Mouse (Mus musculus) neural tube, embryonic 11.5 days (tissue): ENCODE measurements around the gene Lpin3. TPM values are rescaled to one million over a fixed set of nuclear protein-coding genes. Genes with fewer than 3 reads are reported as not detected.

Experiments
- ATAC-seq: fragments of 200-750 bp; cut with Nextera tagmentation; 2 replicates; pipeline ENCODE4 v1.8.0; 2017; ENCODE audit warnings: moderate number of reproducible peaks, mild to moderate bottlenecking, moderate TSS enrichment, moderate library complexity; ENCODE audit not compliant: insufficient read depth, low FRiP score, low TSS enrichment
- DNase-seq: peaks from one replicate; pipeline ENCODE4 v3.0.0-alpha.2; 2015; ENCODE audit warnings: low spot score
- H3K27ac ChIP-seq: fragments of 300-500 bp; sonication (generic); 2 replicates; pipeline ENCODE4 v1.5.1; 2014; ENCODE audit warnings: low read depth, mild to moderate bottlenecking, low read length
- H3K27me3 ChIP-seq: fragments of 300-500 bp; sonication (generic); 2 replicates; pipeline ENCODE4 v1.6.1; 2014; ENCODE audit warnings: mild to moderate bottlenecking, low read length, mixed read lengths; ENCODE audit not compliant: control insufficient read depth, insufficient read depth
- H3K36me3 ChIP-seq: fragments of 300-500 bp; sonication (generic); 2 replicates; pipeline ENCODE4 v1.6.1; 2014; ENCODE audit warnings: mild to moderate bottlenecking, low read length, moderate library complexity, mixed read lengths; ENCODE audit not compliant: control insufficient read depth, insufficient read depth
- H3K4me1 ChIP-seq: fragments of 300-500 bp; sonication (generic); 2 replicates; pipeline ENCODE4 v1.6.1; 2014; ENCODE audit warnings: low read length, mixed read lengths; ENCODE audit not compliant: control insufficient read depth, insufficient read depth
- H3K4me2 ChIP-seq: fragments of 300-500 bp; sonication (generic); 2 replicates; pipeline ENCODE4 v1.6.1; 2014; ENCODE audit warnings: low read depth, mild to moderate bottlenecking, moderate library complexity
- H3K4me3 ChIP-seq: fragments of 300-500 bp; sonication (generic); 2 replicates; pipeline ENCODE4 v1.5.1; 2014; ENCODE audit warnings: low read depth, low read length
- H3K9ac ChIP-seq: fragments of 300-500 bp; sonication (generic); 2 replicates; pipeline ENCODE4 v1.6.1; 2014; ENCODE audit warnings: mild to moderate bottlenecking, low read length
- H3K9me3 ChIP-seq: fragments of 300-500 bp; sonication (generic); 2 replicates; pipeline ENCODE4 v1.6.1; 2016; ENCODE audit warnings: low read length; ENCODE audit not compliant: control insufficient read depth
- WGBS: fragments of 180-500 bp; shearing (Covaris S2); extraction: QIAGEN DNeasy Blood & Tissue Kit; methylation state at CpG from one replicate; pipeline ENCODE4 v1.1.7; 2014; 5-methylcytosine and 5-hydroxymethylcytosine counted together
- polyA plus RNA-seq: library from polyadenylated mRNA; unstranded; fragments of >200 nt; fragmentation: Nextera tagmentation; extraction: Ambion mirVana; gene quantifications from 2 replicates; pipeline ENCODE4 v1.2.1, GENCODE M21; 2014

The Lpin3 gene
- polyA plus RNA-seq, 1 experiment from 2014 or later: 0.29 TPM

DNA sequence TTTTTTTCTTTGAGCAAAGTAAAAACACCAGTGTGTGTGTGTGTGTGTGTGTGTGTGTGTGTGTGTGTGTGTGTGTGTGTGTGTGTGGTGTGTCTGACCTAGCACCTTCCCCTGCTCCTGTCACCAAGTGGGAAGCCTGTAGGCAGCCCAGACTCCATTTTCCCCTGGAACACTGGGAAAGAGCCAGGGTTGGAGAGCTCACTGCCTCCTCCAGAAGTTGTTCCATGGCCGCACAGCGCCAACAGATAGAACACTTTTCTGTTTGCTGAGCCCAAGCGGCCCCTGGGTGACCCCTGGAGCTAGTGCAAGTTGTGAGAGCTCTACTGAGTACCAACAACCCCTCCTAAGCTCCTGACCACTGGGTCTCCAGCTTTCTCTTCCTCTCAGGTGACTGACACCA lies 52.5 kb downstream of the Lpin3 start:
- Histone ChIP-seq H3K9me3 (no peaks in the 10 kb centered on the region), H3K4me3 (no peak overlapping the region), H3K27ac (no peak overlapping the region), H3K4me1 (no peaks in the 10 kb centered on the region), H3K9ac (no peak overlapping the region), H3K27me3 (no peaks in the 10 kb centered on the region), H3K4me2 (no peak overlapping the region), H3K36me3 (no peaks in the 10 kb centered on the region)
- ATAC-seq (no peak), DNase-seq (no peak)
- 75% methylated on average over 3 of the region's 3 CpGs for WGBS

DNA sequence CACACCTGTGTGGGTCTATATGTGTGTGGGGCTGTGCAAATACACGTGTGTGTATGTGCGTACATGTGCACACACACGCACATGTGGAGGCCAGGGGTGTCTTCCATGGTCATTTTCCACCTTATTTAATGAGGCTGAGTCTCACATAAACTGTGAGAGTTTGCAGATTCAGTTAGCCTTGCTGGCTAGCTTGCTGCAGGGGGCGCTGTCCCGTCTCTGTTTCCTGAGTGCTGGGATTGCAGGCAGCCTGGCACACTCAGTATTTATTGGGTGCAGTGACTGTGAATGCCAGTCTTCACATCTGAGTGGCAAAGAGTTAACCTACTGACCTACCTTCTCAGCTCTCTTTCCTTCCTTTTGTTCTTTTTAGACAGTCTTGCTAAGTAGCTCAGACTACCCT lies 53.4 kb downstream of the Lpin3 start:
- Histone ChIP-seq H3K27me3 (no peaks in the 10 kb centered on the region), H3K4me1 (no peaks in the 10 kb centered on the region), H3K4me2 (no peak overlapping the region), H3K9me3 (no peaks in the 10 kb centered on the region), H3K36me3 (no peaks in the 10 kb centered on the region), H3K4me3 (no peak overlapping the region), H3K27ac (no peak overlapping the region), H3K9ac (no peak overlapping the region)
- ATAC-seq (no peak), DNase-seq (no peak)
- WGBS: 66% methylated on average over 5 of the region's 5 CpGs

GRCm38 (mm10) chr2:160934451-160934850 lies 54.0 kb downstream of the Lpin3 start:
- Histone ChIP-seq H3K27ac (no peak overlapping the region), H3K4me1 (no peaks in the 10 kb centered on the region), H3K9ac (no peak overlapping the region), H3K27me3 (no peaks in the 10 kb centered on the region), H3K36me3 (no peaks in the 10 kb centered on the region), H3K4me3 (no peak overlapping the region), H3K9me3 (no peaks in the 10 kb centered on the region), H3K4me2 (no peak overlapping the region)
- DNase-seq: no peak
- no peak for ATAC-seq
- whole genome bisulfite sequencing: 84% methylated on average over 4 of the region's 4 CpGs

GRCm38 (mm10) chr2:160940930-160941709 lies 60.6 kb downstream of the Lpin3 start:
- Histone ChIP-seq H3K4me1 (no peaks in the 10 kb centered on the region), H3K4me3 (no peak overlapping the region), H3K27me3 (no peaks in the 10 kb centered on the region), H3K9me3 (no peaks in the 10 kb centered on the region), H3K36me3 (no peaks in the 10 kb centered on the region), H3K9ac (no peak overlapping the region), H3K27ac (no peak overlapping the region), H3K4me2 (no peak overlapping the region)
- ATAC-seq: no peak
- DNase-seq: peak; percentile 36
- 74% methylated on average over 17 of the region's 17 CpGs for WGBS

DNA sequence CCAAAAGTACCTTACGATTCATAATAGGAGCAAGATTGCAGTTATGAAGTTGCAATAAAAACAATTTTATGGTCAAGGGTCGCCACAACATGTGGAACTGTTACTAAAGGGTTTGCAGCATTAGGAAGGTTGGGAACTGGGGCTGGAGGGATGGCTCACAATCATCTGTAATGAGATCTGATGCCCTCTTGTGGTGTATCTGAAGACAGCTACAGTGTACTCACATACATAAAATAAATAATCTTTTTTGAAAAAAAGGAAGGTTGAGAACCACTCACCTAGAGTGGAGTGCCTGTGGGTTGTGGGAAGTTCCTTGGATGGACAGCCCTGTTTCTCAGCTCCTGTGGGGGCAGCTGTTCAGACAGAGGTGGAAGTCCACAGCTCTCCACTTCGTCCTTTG lies 62.0 kb downstream of the Lpin3 start:
- DNase-seq (no peak), ATAC-seq (no peak)

GRCm38 (mm10) chr2:160951595-160951994 lies 71.1 kb downstream of the Lpin3 start:
- Histone ChIP-seq H3K4me1 (no peaks in the 10 kb centered on the region), H3K27ac (no peak overlapping the region), H3K36me3 (peaks cover 13% of the 10 kb centered on the region), H3K9ac (no peak overlapping the region), H3K9me3 (no peaks in the 10 kb centered on the region), H3K4me2 (no peak overlapping the region), H3K4me3 (no peak overlapping the region), H3K27me3 (no peaks in the 10 kb centered on the region)
- 82% methylated on average over 4 of the region's 4 CpGs for WGBS
- DNase-seq: no peak
- ATAC-seq: no peak

More for the DNA sequence above, 62.0 kb downstream of the Lpin3 start:
- no peak overlapping the region for H3K4me3 ChIP-seq
- no peaks in the 10 kb centered on the region for H3K9me3 ChIP-seq
- H3K9ac ChIP-seq: no peak overlapping the region
- no peak overlapping the region for H3K27ac ChIP-seq
- WGBS: 63% methylated on average over 3 of the region's 3 CpGs
- H3K27me3 ChIP-seq: no peaks in the 10 kb centered on the region
- H3K4me1 ChIP-seq: no peaks in the 10 kb centered on the region
- no peak overlapping the region for H3K4me2 ChIP-seq
- H3K36me3 ChIP-seq: no peaks in the 10 kb centered on the region

DNA sequence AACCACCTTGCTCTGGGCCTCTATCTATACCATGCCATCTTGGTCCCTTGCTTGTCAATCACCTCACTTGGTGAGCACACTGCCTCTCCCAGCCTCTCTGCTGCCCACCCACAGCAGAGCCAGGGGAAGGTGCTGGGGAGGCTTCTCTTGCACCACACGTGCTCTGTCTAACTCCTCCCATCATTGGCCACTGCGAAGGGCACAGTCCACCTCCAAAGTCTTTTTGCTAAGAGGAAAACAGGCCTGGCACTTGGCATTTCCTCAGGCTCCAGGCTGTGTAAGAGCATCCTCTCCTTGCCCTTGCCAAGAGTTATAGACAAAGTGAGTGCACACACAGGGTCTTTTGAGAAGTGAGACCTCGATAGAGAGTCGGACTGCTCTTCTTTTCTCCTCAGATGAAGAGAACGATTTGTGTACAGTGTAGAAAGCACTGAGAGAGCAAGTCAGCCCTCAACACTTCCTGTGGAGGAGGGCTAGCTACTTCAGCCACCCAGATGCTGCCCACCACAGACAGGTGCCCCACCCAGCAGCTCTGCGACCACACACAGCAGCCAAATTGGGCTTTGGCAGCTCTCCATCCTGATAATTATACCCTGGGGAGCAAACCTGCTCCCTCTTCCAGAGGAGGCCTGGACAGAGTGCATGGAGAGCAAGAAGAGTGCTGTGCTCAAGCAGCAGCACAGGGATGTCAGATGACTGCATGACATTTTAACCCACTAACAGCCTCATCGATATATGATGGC lies 72.8 kb downstream of the Lpin3 start:
- no peak for DNase-seq
- Histone ChIP-seq H3K4me3 (no peak overlapping the region), H3K4me1 (no peaks in the 10 kb centered on the region), H3K27ac (no peak overlapping the region), H3K4me2 (no peak overlapping the region), H3K9me3 (no peaks in the 10 kb centered on the region), H3K27me3 (no peaks in the 10 kb centered on the region), H3K9ac (no peak overlapping the region), H3K36me3 (peaks cover 13% of the 10 kb centered on the region)
- WGBS: 93% methylated on average over 7 of the region's 7 CpGs
- ATAC-seq: no peak

DNA sequence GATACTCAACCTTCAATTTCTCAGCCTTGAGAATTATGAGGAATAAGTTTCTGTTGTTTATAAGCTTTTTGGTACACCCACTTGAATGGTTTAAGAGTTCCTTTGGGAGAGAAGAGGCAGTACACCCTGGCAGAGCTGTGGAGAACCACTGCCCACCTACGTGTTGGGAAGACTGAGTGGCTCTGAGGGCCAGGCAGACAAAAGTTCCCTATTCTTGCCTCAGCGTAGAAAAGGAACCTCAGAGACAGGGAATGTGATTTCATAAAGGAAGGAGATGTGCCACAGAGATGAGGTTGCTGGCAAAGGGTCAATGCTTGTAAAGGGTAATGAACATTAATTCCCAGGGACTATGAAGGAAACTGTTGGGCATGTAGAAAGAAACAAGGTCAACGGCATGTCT lies 74.1 kb downstream of the Lpin3 start:
- Histone ChIP-seq H3K36me3 (peaks cover 10% of the 10 kb centered on the region), H3K27ac (no peak overlapping the region), H3K9ac (no peak overlapping the region), H3K4me3 (no peak overlapping the region), H3K4me1 (no peaks in the 10 kb centered on the region), H3K27me3 (no peaks in the 10 kb centered on the region), H3K4me2 (no peak overlapping the region), H3K9me3 (no peaks in the 10 kb centered on the region)
- ATAC-seq (no peak), DNase-seq (no peak)
- WGBS: 92% methylated on average over 3 of the region's 3 CpGs

GRCm38 (mm10) chr2:160955331-160955730 lies 74.9 kb downstream of the Lpin3 start:
- 85% methylated on average over 7 of the region's 7 CpGs for WGBS
- no peak for DNase-seq
- H3K27ac ChIP-seq: no peak overlapping the region
- peaks cover 12% of the 10 kb centered on the region for H3K36me3 ChIP-seq
- no peak overlapping the region for H3K4me2 ChIP-seq
- no peak overlapping the region for H3K4me3 ChIP-seq
- H3K4me1 ChIP-seq: no peaks in the 10 kb centered on the region
- ATAC-seq: no peak
- H3K9me3 ChIP-seq: no peaks in the 10 kb centered on the region
- no peak overlapping the region for H3K9ac ChIP-seq
- no peaks in the 10 kb centered on the region for H3K27me3 ChIP-seq
